Mouse (Mus musculus): ENCODE measurements around the gene Olfr370. TPM values are rescaled to one million over a fixed set of nuclear protein-coding genes. Genes with fewer than 3 reads are reported as not detected.
"Not testable (repeated sequence)": the region's sequence is repeated elsewhere in the genome, so short reads cannot be mapped to it uniquely, and the experiment has no call there.

Olfr370 gene
- polyA plus RNA-seq, 1 experiment from 2014 or later, result not detected

DNA sequence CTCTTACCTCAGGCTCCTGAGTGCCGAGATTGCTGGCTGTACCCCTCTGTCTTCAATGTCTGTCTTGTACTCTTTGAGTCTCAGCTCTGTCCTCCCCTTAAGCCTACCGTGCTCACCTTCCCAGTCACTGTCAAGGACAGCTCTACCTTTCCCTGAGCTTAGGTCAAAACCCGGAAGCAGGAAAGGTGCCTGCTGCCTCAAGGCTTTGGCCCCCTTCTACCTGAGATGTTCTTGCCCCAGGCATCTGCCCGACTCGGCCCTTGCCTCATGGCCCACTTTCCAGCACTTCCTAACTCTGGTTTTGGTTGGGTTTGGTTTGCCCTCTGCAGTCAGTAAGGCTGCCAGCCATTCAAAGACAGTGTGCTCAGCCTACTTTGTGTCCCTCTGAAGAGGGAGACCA is 33.2 kb downstream of the Olfr370 start:
- Histone ChIP-seq H3K27ac (no peak overlapping the region), H3K4me1 (peaks cover 12% of the 10 kb centered on the region), H3K36me3 (peaks cover 52% of the 10 kb centered on the region), H3K27me3 (no peaks in the 10 kb centered on the region), H3K4me2 (replicated peaks) (no peak overlapping the region), H3K9ac (no peak overlapping the region), H3K9me3 (no peaks in the 10 kb centered on the region), H3K4me3 (no peak overlapping the region)
- 81% methylated on average over 5 of the region's 5 CpGs for WGBS
- no peak for ATAC-seq (ENCODE audit: low FRiP score, low read depth)

DNA sequence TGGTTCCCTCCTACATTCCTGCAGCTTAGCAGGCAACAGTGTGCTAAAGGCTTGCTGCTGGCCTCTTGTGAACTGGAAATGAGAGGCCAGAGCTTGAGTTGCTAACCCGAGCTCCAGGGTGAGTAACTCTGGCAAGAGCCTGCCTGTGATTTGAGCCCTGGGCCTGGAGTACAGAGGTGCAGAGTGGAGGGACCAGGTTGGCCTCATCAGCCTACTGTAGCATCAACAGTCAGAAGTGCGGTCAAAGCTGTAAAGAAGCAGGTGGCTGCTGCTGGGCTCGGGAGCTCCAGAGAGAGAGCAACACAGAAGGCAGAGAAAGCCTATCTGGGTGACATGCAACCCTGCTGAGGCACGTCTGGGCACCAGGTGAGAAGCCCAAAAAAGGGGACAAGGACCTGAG is 33.6 kb downstream of the Olfr370 start:
- H3K9me3 ChIP-seq, result no peaks in the 10 kb centered on the region
- no peak overlapping the region for H3K4me3 ChIP-seq
- H3K9ac ChIP-seq, result no peak overlapping the region
- H3K27me3 ChIP-seq, result no peaks in the 10 kb centered on the region
- 74% methylated on average over 4 of the region's 4 CpGs for WGBS
- H3K36me3 ChIP-seq, result peaks cover 56% of the 10 kb centered on the region
- peaks cover 13% of the 10 kb centered on the region for H3K4me1 ChIP-seq
- no peak overlapping the region for H3K4me2 ChIP-seq (replicated peaks)
- H3K27ac ChIP-seq, result no peak overlapping the region
- ATAC-seq (ENCODE audit: low FRiP score, low read depth), result no peak

DNA sequence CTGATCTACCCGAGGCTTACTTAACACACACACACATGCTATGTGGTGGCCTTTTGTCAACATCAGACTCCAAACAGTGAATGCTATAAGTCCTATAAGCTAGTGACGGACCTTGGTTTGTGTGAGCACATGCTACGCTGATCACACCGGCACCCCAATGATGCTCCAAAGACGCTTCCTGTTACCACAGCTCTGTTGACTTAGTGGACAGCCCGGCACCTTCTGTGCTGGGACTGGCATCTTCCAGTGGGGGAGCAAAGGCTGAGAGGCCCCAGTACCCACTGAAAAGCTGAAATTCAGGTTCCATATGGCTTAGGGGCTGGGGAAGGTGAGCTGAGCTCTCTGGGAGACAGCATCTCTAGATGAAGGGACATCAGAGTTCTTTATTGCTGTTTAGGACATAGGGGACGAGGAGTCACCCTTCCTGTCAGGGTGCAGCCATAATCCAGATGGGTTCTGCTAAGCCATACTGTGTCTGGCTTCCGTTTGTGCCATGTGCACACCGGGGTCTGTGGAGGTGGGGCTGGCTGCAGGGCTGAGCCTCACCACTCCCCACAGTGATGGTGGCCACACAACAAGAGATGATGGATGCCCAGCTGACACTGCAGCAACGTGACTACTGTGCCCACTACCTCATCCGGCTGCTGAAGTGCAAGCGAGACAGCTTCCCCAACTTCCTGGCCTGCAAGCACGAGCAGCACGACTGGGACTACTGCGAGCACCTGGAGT is 34.9 kb downstream of the Olfr370 start:
- Histone ChIP-seq H3K27ac (no peak overlapping the region), H3K4me3 (no peak overlapping the region), H3K9ac (no peak overlapping the region), H3K4me1 (peaks cover 25% of the 10 kb centered on the region), H3K4me2 (replicated peaks) (no peak overlapping the region), H3K27me3 (no peaks in the 10 kb centered on the region), H3K9me3 (no peaks in the 10 kb centered on the region), H3K36me3 (peaks cover 67% of the 10 kb centered on the region)
- WGBS, result 83% methylated on average over 13 of the region's 15 CpGs
- no peak for ATAC-seq (ENCODE audit: low FRiP score, low read depth)

DNA sequence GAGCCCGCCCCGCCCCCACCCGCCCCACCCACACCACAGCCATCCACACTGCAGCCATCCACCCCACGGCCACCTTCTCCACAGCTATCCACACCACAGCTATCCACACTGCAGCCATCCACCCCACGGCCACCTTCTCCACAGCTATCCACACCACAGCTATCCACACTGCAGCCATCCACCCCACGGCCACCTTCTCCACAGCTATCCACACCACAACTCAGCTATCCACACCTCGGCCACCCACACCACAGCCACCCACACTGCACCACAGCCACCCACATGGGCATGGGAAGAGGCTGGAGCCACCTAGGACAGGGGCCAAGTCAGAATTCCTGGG is 35.4 kb downstream of the Olfr370 start:
- WGBS, result 97% methylated on average over 4 of the region's 7 CpGs
- H3K27me3 ChIP-seq; H3K4me2 ChIP-seq (replicated peaks); H3K9ac ChIP-seq; H3K27ac ChIP-seq; H3K9me3 ChIP-seq; H3K4me3 ChIP-seq; ATAC-seq (ENCODE audit: low FRiP score, low read depth): not testable (repeated sequence)
- Histone ChIP-seq H3K36me3 (peaks cover 67% of the 10 kb centered on the region), H3K4me1 (peaks cover 30% of the 10 kb centered on the region)

DNA sequence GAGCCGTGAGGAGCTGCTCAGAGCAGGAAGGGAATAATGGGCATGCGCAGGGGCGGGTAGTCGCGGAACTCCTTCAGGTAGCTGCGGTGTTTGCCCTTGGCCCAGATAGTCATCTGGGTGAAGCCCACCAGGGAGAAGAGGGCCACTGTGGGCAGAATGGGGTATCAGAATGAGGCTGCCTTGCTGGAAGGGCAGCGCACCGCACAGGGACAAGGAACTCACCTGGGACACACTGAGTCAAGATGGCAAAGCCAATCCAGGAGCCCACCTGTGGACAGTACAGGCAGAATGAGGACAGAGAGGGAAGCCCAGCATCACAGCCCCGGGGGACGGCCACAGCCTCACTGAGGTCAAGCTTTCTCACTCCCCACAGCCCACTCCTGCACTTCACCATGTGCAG is 36.2 kb downstream of the Olfr370 start:
- H3K9me3 ChIP-seq, result no peaks in the 10 kb centered on the region
- 90% methylated on average over 10 of the region's 10 CpGs for WGBS
- H3K27ac ChIP-seq, result no peak overlapping the region
- peaks cover 38% of the 10 kb centered on the region for H3K4me1 ChIP-seq
- H3K4me2 ChIP-seq (replicated peaks), result no peak overlapping the region
- H3K27me3 ChIP-seq, result no peaks in the 10 kb centered on the region
- peaks cover 67% of the 10 kb centered on the region for H3K36me3 ChIP-seq
- H3K9ac ChIP-seq, result peak overlapping the region; percentile 1; the same call in 1 of the 2 replicates
- H3K4me3 ChIP-seq, result no peak overlapping the region
- no peak for ATAC-seq (ENCODE audit: low FRiP score, low read depth)

DNA sequence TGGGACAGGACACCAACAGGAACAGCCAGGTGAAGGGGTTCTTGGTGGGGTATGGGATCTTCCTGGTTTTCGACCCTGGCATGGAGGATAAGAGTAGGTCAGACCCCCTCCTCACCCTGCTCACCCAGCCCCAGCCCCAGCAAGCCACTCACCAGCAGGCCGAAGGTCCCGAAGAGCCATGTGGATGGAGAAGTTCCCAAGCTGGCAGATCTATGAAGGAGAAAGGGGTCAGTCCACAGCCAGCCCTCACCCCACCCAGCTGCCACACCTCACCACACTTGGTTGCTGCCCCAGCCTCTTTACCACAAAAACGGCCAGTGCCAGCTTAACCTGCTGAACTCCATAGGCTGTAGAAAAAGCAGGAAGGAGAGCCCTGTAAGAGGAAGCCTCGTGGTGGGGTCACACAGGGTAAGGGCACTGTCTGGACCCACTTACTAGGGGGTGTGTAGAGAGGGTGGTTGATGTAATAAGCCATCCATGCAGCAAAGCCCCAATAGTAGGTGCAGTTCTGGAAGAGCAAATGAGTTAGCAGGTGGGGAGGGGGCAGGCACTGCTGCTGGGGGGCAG is 36.7 kb downstream of the Olfr370 start:
- no peaks in the 10 kb centered on the region for H3K9me3 ChIP-seq

DNA sequence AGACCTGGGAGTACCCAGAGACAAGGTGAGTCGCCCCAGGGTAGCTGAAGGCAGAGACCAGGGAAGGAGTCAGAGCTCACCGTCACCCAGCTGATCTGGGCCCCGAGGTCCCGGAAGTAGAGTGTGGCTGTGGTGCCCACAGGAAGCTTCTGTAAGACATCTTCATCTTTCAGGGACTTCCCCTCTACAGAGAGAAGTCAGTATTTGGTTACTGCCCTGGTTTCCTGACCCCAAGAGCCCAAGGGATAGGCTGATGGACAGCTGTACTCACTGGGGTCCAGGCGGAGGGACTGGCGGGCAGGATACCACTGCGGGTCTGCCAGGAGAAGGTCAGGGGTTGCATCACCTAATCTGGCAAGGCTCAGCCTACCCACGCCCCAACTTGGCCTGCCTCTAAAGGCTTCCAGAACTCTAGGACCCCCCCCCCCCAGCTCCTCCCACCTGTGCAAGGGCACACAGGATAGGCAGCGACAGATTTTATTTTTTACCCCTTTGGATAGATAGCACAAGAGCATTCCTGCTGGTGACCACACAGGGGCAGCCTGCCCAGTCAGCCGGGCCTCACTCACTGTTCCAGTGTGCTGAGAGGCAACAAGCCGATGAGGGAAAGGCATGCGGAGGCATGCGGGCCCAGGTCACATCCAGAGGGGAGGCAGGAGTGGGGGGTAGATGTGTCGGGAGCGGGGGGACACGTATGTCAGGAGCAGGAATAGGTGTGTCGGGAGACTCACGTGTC is 37.7 kb downstream of the Olfr370 start:
- 85% methylated on average over 18 of the region's 18 CpGs for WGBS
- ATAC-seq (ENCODE audit: low FRiP score, low read depth), result no peak
- no peak overlapping the region for H3K9ac ChIP-seq
- no peaks in the 10 kb centered on the region for H3K27me3 ChIP-seq
- peaks cover 67% of the 10 kb centered on the region for H3K36me3 ChIP-seq
- no peak overlapping the region for H3K4me3 ChIP-seq
- H3K9me3 ChIP-seq, result no peaks in the 10 kb centered on the region
- H3K27ac ChIP-seq, result no peak overlapping the region
- H3K4me2 ChIP-seq (replicated peaks), result no peak overlapping the region
- H3K4me1 ChIP-seq, result peaks cover 39% of the 10 kb centered on the region

More for the DNA sequence above, 36.7 kb downstream of the Olfr370 start:
- 86% methylated on average over 5 of the region's 5 CpGs for WGBS
- peaks cover 41% of the 10 kb centered on the region for H3K4me1 ChIP-seq
- peaks cover 67% of the 10 kb centered on the region for H3K36me3 ChIP-seq
- no peak overlapping the region for H3K4me3 ChIP-seq
- H3K9ac ChIP-seq, result no peak overlapping the region; the same call in 1 of the 2 replicates
- no peak overlapping the region for H3K4me2 ChIP-seq (replicated peaks)
- ATAC-seq (ENCODE audit: low FRiP score, low read depth), result no peak
- no peaks in the 10 kb centered on the region for H3K27me3 ChIP-seq
- no peak overlapping the region for H3K27ac ChIP-seq

DNA sequence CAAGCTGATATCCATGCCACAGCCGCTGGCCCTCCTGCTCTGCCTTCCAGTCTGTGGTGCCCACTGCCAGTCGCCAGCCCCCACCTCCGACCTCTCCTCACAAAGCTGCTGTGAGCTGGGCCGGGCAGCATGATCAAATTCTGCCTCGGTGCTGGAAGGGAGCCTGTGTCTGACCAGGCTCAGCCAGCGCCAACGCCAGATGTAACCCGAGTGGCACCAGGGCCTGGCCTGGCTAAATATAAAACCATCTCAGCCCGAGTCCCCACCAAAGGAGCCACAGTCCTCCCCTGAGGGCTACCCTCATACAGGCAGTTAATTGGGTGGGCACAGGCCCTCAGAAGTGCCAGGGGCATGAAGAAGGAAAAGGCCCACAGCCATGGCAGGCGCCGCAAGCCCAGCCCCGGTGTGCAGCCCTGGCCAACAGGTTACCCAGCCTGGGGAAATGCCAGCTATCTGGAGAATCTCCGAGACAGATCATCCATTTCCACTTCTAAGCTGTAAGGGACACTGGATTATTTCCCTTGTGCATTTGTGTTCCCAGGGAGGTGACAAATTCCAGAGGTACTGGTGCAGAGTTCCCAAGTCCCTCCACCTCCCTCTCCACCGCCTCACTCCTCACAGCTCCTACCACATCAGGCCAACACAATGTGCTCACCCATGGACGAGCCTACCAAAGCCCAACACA is 39.2 kb downstream of the Olfr370 start:
- Histone ChIP-seq H3K9me3 (no peaks in the 10 kb centered on the region), H3K36me3 (peaks cover 58% of the 10 kb centered on the region), H3K9ac (peak overlapping the region; percentile 48; the same call in 1 of the 2 replicates), H3K4me2 (replicated peaks) (no peak overlapping the region), H3K4me3 (no peak overlapping the region), H3K27ac (0 out of 2 replicates have a peak overlapping the region, but pooled peaks have one; percentile 69), H3K4me1 (peaks cover 51% of the 10 kb centered on the region), H3K27me3 (no peaks in the 10 kb centered on the region)
- ATAC-seq (ENCODE audit: low FRiP score, low read depth), result no peak
- WGBS, result 75% methylated on average over 15 of the region's 15 CpGs

DNA sequence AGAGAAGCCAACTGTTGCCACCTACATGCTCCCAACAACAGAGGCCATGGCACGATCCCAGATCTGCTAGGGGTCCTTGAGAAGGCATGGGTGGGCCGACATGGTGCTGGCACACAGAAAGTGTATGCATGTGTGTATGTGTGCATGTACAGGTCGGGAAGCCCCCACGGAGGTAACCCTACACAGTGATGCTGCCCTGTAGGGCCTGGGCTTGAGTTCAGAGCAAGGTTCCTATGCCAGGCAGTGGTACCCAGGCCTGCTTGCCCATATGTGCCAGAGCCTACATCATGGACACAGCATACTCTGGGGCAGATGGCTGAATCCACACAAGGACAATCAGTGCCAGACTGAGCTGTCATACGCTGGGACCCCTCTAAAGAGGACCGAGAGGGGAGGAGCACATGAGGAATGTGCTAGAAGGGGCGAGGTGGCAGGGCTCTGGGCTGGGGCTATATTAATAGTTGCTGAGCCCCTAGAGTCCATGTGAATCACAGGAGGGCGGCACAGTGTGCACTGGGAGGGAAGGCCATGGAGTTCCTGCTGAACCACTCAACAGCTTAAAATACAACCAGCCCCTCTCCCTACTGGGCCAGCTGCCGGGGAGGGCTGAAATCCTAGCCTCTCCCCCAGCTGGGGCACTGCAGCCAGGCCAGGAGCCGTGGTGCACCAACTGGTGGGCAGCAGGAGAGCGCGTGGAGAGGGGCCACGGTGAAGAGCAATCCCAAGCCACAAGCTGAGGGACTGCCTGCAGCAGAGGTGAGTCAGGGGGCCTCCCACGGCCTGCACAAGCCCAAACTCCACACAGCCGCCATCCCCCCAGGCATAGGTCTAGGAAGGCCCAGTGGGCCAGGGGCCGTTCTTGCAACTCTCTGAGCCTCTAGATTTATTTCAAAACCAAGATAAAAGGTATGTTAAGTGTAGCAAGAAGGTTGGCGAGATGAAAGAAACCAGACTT is 40.3 kb downstream of the Olfr370 start:
- WGBS, result 65% methylated on average over 17 of the region's 17 CpGs
- Histone ChIP-seq H3K36me3 (peaks cover 53% of the 10 kb centered on the region), H3K9me3 (no peaks in the 10 kb centered on the region), H3K4me3 (no peak overlapping the region), H3K27me3 (no peaks in the 10 kb centered on the region), H3K4me2 (replicated peaks) (peak overlapping the region; percentile 27; the same call in 1 of the 2 replicates), H3K4me1 (peaks cover 56% of the 10 kb centered on the region), H3K9ac (peak overlapping the region; percentile 53; the same call in 1 of the 2 replicates), H3K27ac (peak overlapping the region; percentile 69)
- ATAC-seq (ENCODE audit: low FRiP score, low read depth), result peak; percentile 68

DNA sequence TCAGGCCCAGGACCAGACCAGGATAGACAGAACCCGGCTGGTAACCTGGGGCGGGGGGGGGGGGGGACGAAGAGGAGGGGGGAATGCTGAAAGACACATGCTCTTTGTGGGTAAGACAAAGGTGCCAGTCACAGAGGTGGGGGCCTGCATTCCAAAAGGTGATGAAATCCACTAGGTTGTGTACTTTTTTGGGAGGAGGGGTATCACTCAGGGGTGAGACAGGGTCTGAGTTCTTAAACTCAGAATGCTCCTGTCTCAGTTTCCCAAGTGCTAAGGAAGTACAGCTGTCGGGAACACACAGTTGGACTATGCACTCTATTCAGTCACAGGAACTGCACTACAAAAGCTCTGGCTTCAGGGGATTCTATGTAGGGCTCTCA is 40.9 kb downstream of the Olfr370 start:
- peaks cover 56% of the 10 kb centered on the region for H3K4me1 ChIP-seq
- WGBS, result 45% methylated on average over 2 of the region's 4 CpGs
- H3K9ac ChIP-seq, result no peak overlapping the region
- H3K4me2 ChIP-seq (replicated peaks), result peak overlapping the region; percentile 27; the same call in 1 of the 2 replicates
- H3K27ac ChIP-seq, result peak overlapping the region; percentile 69; the same call in 1 of the 2 replicates
- ATAC-seq (ENCODE audit: low FRiP score, low read depth), result no peak
- peaks cover 47% of the 10 kb centered on the region for H3K36me3 ChIP-seq
- H3K9me3 ChIP-seq, result no peaks in the 10 kb centered on the region
- H3K4me3 ChIP-seq, result no peak overlapping the region
- H3K27me3 ChIP-seq, result no peaks in the 10 kb centered on the region

DNA sequence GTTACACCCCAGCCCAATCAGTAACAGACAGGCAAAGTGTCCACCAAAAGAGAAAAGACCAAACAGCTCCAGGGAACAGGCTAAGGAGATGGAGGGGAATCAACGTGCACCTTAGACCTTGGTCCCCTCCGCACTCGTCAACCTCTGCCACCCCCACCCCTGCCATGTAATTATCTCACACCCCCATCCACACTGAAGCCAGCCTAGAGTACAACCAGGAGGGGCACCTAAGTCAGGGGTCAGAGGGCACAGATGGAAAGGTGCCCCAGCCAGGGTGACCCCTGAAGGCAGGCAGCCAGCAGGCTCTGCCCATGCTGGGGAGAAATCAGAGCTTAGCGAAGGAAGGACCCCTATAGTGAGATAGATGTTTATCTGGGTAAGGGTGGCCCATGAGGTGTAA is 41.3 kb downstream of the Olfr370 start:
- H3K4me1 ChIP-seq, result peaks cover 56% of the 10 kb centered on the region
- H3K27ac ChIP-seq, result peak overlapping the region; percentile 69; the same call in 1 of the 2 replicates
- WGBS, result 55% methylated on average over 4 of the region's 4 CpGs
- no peaks in the 10 kb centered on the region for H3K9me3 ChIP-seq
- peak overlapping the region; percentile 27 for H3K4me2 ChIP-seq (replicated peaks)
- H3K27me3 ChIP-seq, result no peaks in the 10 kb centered on the region
- H3K9ac ChIP-seq, result peak overlapping the region; percentile 25
- ATAC-seq (ENCODE audit: low FRiP score, low read depth), result no peak
- H3K4me3 ChIP-seq, result no peak overlapping the region
- H3K36me3 ChIP-seq, result peaks cover 42% of the 10 kb centered on the region
